Mouse (Mus musculus): ENCODE measurements around the gene Muc13. TPM values are rescaled to one million over a fixed set of nuclear protein-coding genes. Genes with fewer than 3 reads are reported as not detected.
A peak's percentile ranks its signal among the peaks of the same experiment; 100 is the strongest.

Muc13 gene
- total and polyA plus RNA-seq, 3 experiments = 0.33 TPM; not detected in 2

DNA sequence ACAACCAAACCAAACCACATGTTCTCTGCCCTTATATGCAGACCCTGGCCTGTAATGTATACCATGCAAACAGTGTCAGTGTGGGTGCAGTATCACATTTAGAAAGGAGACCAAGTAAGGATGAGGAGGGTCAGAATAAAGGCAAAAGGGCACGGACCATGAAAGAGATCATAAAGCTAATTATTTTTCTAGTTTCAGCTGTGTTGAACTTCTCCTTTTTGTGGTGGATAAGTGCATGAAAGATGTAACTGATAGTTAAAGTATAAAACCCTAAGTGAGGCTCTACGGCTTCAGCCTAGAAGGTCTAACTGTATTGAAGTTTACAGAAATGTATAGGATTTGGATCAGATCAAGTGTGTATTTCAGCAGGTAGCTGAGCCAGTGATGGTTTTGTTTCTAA lies 45.8 kb upstream of the Muc13 start:
- 92% methylated on average over 2 of the region's 2 CpGs for WGBS
- intact Hi-C loops (cut with DNase I) = loop anchor here (5.0 to 10.0 kb wide), 2 partner anchors 49 to 413 kb away; no protein-coding TSS in a partner anchor
- peaks cover under 1% of the 10 kb centered on the region; the same call in 1 of the 2 replicates for H3K4me1 ChIP-seq (ENCODE audit: control insufficient read depth, insufficient read depth, low read length)
- TF ChIP-seq POLR2A (IDR thresholded peaks at IDR 0.05; ENCODE audit: insufficient read depth, low read depth, low read length) = no peak
- no peak for TF ChIP-seq CTCF (IDR thresholded peaks at IDR 0.05)
- no peaks in the 10 kb centered on the region for H3K27me3 ChIP-seq (ENCODE audit: control insufficient read depth, insufficient read depth, low read length)
- DNase-seq = no peak
- H3K36me3 ChIP-seq (ENCODE audit: control insufficient read depth, insufficient read depth, low read length) = peaks cover 24% of the 10 kb centered on the region
- 0 out of 2 replicates have a peak, but pooled peaks cover 1% of the 10 kb centered on the region for H3K79me2 ChIP-seq (replicated peaks; ENCODE audit: control insufficient read depth, insufficient read depth, low read length)
- H3K27ac ChIP-seq = no peak overlapping the region
- H3K9ac ChIP-seq (ENCODE audit: low read depth, low read length) = no peak overlapping the region
- no peak overlapping the region for H3K4me3 ChIP-seq

DNA sequence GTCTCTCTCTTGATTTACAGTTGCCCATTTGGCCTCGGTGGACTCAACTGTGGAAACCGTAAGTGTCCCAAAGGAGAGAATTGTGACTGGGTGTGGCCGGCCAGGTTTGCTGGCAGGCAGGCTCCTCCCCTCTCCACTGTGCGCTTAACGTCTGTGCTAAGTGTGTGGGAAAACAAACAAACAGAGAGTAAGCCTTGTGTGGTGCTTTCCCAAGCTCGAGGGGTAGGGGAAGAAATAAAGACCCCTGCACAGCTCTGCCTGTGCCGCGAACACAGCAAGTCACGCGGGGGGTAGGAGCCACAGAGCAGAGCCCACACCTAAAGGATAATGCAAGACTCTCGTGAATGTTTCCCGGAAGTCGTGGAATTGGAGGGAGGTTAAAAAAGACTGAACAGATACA lies 42.7 kb upstream of the Muc13 start:
- Histone ChIP-seq H3K9ac (ENCODE audit: low read depth, low read length) (no peak overlapping the region), H3K27ac (no peak overlapping the region), H3K4me3 (no peak overlapping the region), H3K27me3 (ENCODE audit: control insufficient read depth, insufficient read depth, low read length) (no peaks in the 10 kb centered on the region), H3K36me3 (ENCODE audit: control insufficient read depth, insufficient read depth, low read length) (peaks cover 19% of the 10 kb centered on the region), H3K4me1 (ENCODE audit: control insufficient read depth, insufficient read depth, low read length) (peaks cover 2% of the 10 kb centered on the region; the same call in 1 of the 2 replicates), H3K79me2 (replicated peaks; ENCODE audit: control insufficient read depth, insufficient read depth, low read length) (no peaks in the 10 kb centered on the region)
- WGBS = 62% methylated on average over 13 of the region's 13 CpGs
- DNase-seq = no peak
- TF ChIP-seq EP300 (IDR thresholded peaks at IDR 0.05; ENCODE audit: insufficient read depth, low read depth, low read length) (no peak), POLR2A (IDR thresholded peaks at IDR 0.05; ENCODE audit: insufficient read depth, low read depth, low read length) (no peak), CTCF (IDR thresholded peaks at IDR 0.05) (no peak)
- intact Hi-C loops (cut with DNase I) = no loop called here

DNA sequence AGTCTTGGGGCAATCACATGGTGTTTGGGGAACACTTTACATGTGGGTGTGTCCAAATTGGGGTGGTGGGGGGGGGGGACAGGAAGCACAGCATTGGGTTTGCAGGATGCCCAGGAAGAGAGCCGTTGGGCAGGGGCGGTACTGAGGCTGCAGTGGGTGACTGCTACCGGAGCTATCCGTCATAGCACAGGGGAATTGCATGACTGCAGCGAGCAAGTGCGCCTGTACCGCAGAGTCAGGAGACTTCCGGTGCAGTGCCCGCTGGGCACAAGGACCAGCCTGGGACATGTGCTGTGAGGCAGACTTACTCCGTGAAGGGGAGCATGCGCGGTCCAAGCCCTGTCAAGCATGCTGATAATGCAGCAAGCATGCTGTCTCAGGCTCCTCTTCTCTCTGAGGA lies 42.2 kb upstream of the Muc13 start:
- Histone ChIP-seq H3K4me1 (ENCODE audit: control insufficient read depth, insufficient read depth, low read length) (peaks cover 2% of the 10 kb centered on the region; the same call in 1 of the 2 replicates), H3K27ac (no peak overlapping the region), H3K36me3 (ENCODE audit: control insufficient read depth, insufficient read depth, low read length) (peaks cover 20% of the 10 kb centered on the region), H3K27me3 (ENCODE audit: control insufficient read depth, insufficient read depth, low read length) (no peaks in the 10 kb centered on the region), H3K9ac (ENCODE audit: low read depth, low read length) (no peak overlapping the region), H3K79me2 (replicated peaks; ENCODE audit: control insufficient read depth, insufficient read depth, low read length) (no peaks in the 10 kb centered on the region), H3K4me3 (no peak overlapping the region)
- no peak for TF ChIP-seq EP300 (IDR thresholded peaks at IDR 0.05; ENCODE audit: insufficient read depth, low read depth, low read length)
- no peak for TF ChIP-seq CTCF (IDR thresholded peaks at IDR 0.05)
- TF ChIP-seq POLR2A (IDR thresholded peaks at IDR 0.05; ENCODE audit: insufficient read depth, low read depth, low read length) = no peak
- DNase-seq = peak in 1 of 2 experiments; percentile 59
- intact Hi-C loops (cut with DNase I) = no loop called here
- WGBS = 73% methylated on average over 12 of the region's 12 CpGs

DNA sequence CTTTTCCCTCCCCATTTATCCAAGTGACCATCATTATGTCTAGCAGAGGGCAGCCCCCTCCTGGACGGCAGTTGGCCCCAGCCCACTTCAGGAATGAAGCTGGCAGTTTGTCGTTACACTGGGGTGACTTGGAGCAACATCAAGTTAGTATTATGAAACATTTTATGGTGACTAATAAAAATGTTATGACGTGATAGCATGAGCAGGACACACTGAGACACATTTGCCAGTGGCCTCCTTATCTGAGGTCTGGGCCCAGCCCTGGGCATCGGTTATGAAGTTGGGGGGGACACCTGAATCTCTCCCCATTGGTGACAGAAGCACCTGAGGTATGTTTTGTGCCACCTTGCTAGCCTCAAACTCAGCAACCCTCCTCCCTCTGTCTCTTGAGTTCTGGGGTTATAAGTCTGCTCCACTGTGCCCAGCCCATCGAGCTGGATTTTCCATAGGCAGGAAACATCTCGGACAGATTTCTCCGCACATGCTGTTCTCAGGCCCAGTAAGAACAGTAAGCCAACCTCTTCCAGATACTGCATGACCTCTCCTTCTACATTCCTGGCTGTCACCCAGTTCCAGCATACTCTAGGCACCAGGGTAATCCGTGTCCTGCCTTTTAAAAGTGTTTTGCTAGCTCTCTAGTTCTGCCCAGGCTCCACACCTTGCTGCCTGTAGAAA lies 40.8 kb upstream of the Muc13 start:
- Histone ChIP-seq H3K27ac (peak overlapping the region; percentile 52), H3K79me2 (replicated peaks; ENCODE audit: control insufficient read depth, insufficient read depth, low read length) (no peaks in the 10 kb centered on the region), H3K36me3 (ENCODE audit: control insufficient read depth, insufficient read depth, low read length) (peaks cover 20% of the 10 kb centered on the region), H3K27me3 (ENCODE audit: control insufficient read depth, insufficient read depth, low read length) (no peaks in the 10 kb centered on the region), H3K9ac (ENCODE audit: low read depth, low read length) (no peak overlapping the region), H3K4me3 (no peak overlapping the region), H3K4me1 (ENCODE audit: control insufficient read depth, insufficient read depth, low read length) (peaks cover 2% of the 10 kb centered on the region; the same call in 1 of the 2 replicates)
- WGBS = 39% methylated on average over 8 of the region's 8 CpGs
- intact Hi-C loops (cut with DNase I) = no loop called here
- no peak for TF ChIP-seq CTCF (IDR thresholded peaks at IDR 0.05)
- peak; percentile 83; the same call in 1 of the 2 replicates for TF ChIP-seq EP300 (IDR thresholded peaks at IDR 0.05; ENCODE audit: insufficient read depth, low read depth, low read length)
- 0 out of 2 replicates have a peak, but pooled peaks have one; percentile 11 for TF ChIP-seq POLR2A (IDR thresholded peaks at IDR 0.05; ENCODE audit: insufficient read depth, low read depth, low read length)
- peak in 1 of 2 experiments; percentile 64 for DNase-seq

DNA sequence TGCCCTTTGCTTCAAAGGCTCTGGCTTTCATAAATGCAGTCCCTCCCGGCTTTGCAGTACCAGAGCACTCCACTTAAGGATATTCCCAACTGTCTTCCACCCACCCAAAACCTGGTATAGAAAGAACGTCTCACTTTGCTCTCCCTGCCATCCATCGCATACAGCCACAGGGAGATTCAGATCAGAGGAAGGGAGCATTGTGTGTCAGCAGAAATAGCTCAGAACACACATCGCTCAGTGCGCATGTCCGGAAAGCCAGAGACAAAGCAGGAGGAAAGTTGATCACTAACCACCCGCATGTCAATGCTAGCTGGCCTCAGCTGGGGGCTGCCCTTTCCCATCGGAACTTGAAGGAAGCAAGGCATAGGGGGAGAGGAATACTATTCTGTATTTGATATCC lies 38.5 kb upstream of the Muc13 start:
- WGBS = 76% methylated on average over 8 of the region's 8 CpGs
- intact Hi-C loops (cut with DNase I) = no loop called here
- Histone ChIP-seq H3K27me3 (ENCODE audit: control insufficient read depth, insufficient read depth, low read length) (no peaks in the 10 kb centered on the region), H3K4me1 (ENCODE audit: control insufficient read depth, insufficient read depth, low read length) (peaks cover 2% of the 10 kb centered on the region; the same call in 1 of the 2 replicates), H3K36me3 (ENCODE audit: control insufficient read depth, insufficient read depth, low read length) (peaks cover 17% of the 10 kb centered on the region), H3K9ac (ENCODE audit: low read depth, low read length) (no peak overlapping the region), H3K79me2 (replicated peaks; ENCODE audit: control insufficient read depth, insufficient read depth, low read length) (no peaks in the 10 kb centered on the region), H3K4me3 (no peak overlapping the region), H3K27ac (no peak overlapping the region)
- TF ChIP-seq CTCF (IDR thresholded peaks at IDR 0.05) (no peak), EP300 (IDR thresholded peaks at IDR 0.05; ENCODE audit: insufficient read depth, low read depth, low read length) (no peak)
- DNase-seq = no peak

DNA sequence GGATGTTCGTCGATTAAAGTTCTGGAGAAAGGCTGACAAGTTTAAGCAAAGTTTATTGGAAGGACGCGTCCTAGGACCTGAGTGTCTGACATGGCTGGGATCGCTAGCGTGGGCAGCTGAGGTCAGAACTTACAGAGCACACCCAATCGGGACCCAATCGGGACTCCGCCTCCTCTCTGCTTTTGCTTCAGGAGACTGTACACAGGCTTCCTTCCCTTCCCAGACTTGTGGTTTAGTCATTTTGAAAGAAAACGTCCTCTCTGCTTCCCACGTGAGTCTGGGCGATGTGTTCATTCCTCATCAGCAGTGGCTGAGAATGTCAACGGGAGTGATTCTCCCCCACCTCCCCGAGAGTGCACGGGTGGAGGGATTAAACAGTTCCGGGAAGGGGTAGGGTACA lies 37.9 kb upstream of the Muc13 start:
- no peaks in the 10 kb centered on the region for H3K27me3 ChIP-seq (ENCODE audit: control insufficient read depth, insufficient read depth, low read length)
- no peaks in the 10 kb centered on the region for H3K79me2 ChIP-seq (replicated peaks; ENCODE audit: control insufficient read depth, insufficient read depth, low read length)
- no peak for DNase-seq
- intact Hi-C loops (cut with DNase I) = no loop called here
- H3K27ac ChIP-seq = no peak overlapping the region
- H3K36me3 ChIP-seq (ENCODE audit: control insufficient read depth, insufficient read depth, low read length) = peaks cover 19% of the 10 kb centered on the region
- H3K4me3 ChIP-seq = no peak overlapping the region
- H3K9ac ChIP-seq (ENCODE audit: low read depth, low read length) = no peak overlapping the region
- H3K4me1 ChIP-seq (ENCODE audit: control insufficient read depth, insufficient read depth, low read length) = peaks cover 2% of the 10 kb centered on the region; the same call in 1 of the 2 replicates
- 70% methylated on average over 16 of the region's 16 CpGs for WGBS
- TF ChIP-seq POLR2A (IDR thresholded peaks at IDR 0.05; ENCODE audit: insufficient read depth, low read depth, low read length) (no peak), CTCF (IDR thresholded peaks at IDR 0.05) (no peak), EP300 (IDR thresholded peaks at IDR 0.05; ENCODE audit: insufficient read depth, low read depth, low read length) (no peak)
